ENCODE assay signal across 18 mouse cellular contexts in the genomic region with DNA sequence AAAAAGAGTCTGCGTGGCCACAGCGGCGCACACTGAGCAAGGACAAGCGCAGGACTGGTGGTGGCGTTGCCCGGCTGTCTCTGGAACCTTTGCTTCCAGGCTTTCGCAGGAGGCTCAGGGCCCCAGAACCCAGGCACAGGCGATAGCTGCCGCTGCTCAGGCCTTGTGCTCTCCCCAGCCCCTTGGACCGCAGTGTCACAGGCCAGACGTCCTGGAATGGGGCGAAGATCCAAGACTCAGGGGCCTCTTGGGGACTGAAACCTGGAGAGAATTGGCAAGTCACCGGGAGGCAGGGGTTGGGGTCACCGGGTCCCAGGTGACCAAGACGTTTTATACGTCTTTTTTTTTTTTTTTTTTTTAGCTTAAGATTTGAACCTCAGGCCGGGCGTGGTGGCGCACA. TPM values are rescaled to one million over a fixed set of nuclear protein-coding genes. Genes with fewer than 3 reads are reported as not detected.
DNase-seq lines count a peak whose midpoint lies in the region; ATAC-seq and TF ChIP-seq lines count a peak whose summit lies in the region.
"Had no signal": no experiment of that assay in that cellular context is flagged by ENCODE, and none has a peak within 500 bp of the region (broad histone marks: within the 10 kb centered on the region; RNA-seq: fewer than 3 reads in every experiment).

No protein-coding gene starts in this region.

- H3K4me3 ChIP-seq in heart, embryonic 10.5 days, result peak overlapping the region; percentile 36
- H3K4me3 ChIP-seq in heart, adult 2 months, result no peak overlapping the region
- H3K4me3 ChIP-seq in kidney, embryonic 16.5 days (ENCODE audit: low read length), result no peak overlapping the region
- peak overlapping the region; percentile 73 for H3K4me3 ChIP-seq in E14TG2a.4 (replicated peaks; ENCODE audit: low read length)

- WGBS in heart, embryonic 10.5 days, result 28% methylated on average over 19 of the region's 19 CpGs
- 57% methylated on average over 19 of the region's 19 CpGs for WGBS in heart, adult 2 months
- WGBS in kidney, embryonic 16.5 days, result 51% methylated on average over 19 of the region's 19 CpGs

- H3K9me3 ChIP-seq in heart, embryonic 10.5 days, result no peaks in the 10 kb centered on the region
- no peaks in the 10 kb centered on the region for H3K9me3 ChIP-seq in kidney, embryonic 16.5 days (ENCODE audit: low read length)
- no peaks in the 10 kb centered on the region for H3K9me3 ChIP-seq in E14TG2a.4 (ENCODE audit: low read length)
- H3K9me3 ChIP-seq: hindbrain, embryonic 12.5 days; intestine, embryonic 15.5 days; limb, embryonic 15.5 days; neural tube, embryonic 13.5 days had no signal

- intact Hi-C loops in heart, adult 2 months (cut with DNase I), result no loop called here

- peak overlapping the region; percentile 37; the same call in 1 of the 2 replicates for H3K27ac ChIP-seq in heart, embryonic 10.5 days
- H3K27ac ChIP-seq in heart, adult 2 months, result no peak overlapping the region
- no peak overlapping the region for H3K27ac ChIP-seq in kidney, embryonic 16.5 days (ENCODE audit: low read length)
- H3K27ac ChIP-seq: hindbrain, embryonic 12.5 days; intestine, embryonic 15.5 days; limb, embryonic 15.5 days; neural tube, embryonic 13.5 days had no signal

- no peak for TF ChIP-seq CTCF in heart, adult 2 months (IDR thresholded peaks at IDR 0.05)
- no peak for TF ChIP-seq CTCF in E14TG2a.4 (conservative IDR thresholded peaks at IDR 0.05; ENCODE audit: low read length)

- no peak for TF ChIP-seq EP300 in heart, adult 2 months (IDR thresholded peaks at IDR 0.05; ENCODE audit: insufficient read depth, low read depth, low read length)

- no peak overlapping the region for H3K9ac ChIP-seq in heart, adult 2 months (ENCODE audit: low read depth, low read length)
- no peak overlapping the region for H3K9ac ChIP-seq in kidney, embryonic 16.5 days (replicated peaks; ENCODE audit: low read length)
- H3K9ac ChIP-seq: hindbrain, embryonic 12.5 days; intestine, embryonic 15.5 days; limb, embryonic 15.5 days had no signal

- peaks cover 55% of the 10 kb centered on the region for H3K27me3 ChIP-seq in heart, embryonic 10.5 days (ENCODE audit: insufficient read depth, poor library complexity, severe bottlenecking)
- no peaks in the 10 kb centered on the region for H3K27me3 ChIP-seq in heart, adult 2 months (ENCODE audit: control insufficient read depth, insufficient read depth, low read length)
- peaks cover 21% of the 10 kb centered on the region for H3K27me3 ChIP-seq in kidney, embryonic 16.5 days (ENCODE audit: insufficient read depth, low read length)
- H3K27me3 ChIP-seq in E14TG2a.4 (ENCODE audit: insufficient read depth, low read length), result peaks cover 31% of the 10 kb centered on the region

- H3K79me2 ChIP-seq in heart, adult 2 months (replicated peaks; ENCODE audit: control insufficient read depth, insufficient read depth, low read length), result no peaks in the 10 kb centered on the region

- peaks cover 54% of the 10 kb centered on the region for H3K4me1 ChIP-seq in heart, embryonic 10.5 days
- no peaks in the 10 kb centered on the region for H3K4me1 ChIP-seq in heart, adult 2 months (ENCODE audit: control insufficient read depth, insufficient read depth, low read length)
- peaks cover 34% of the 10 kb centered on the region for H3K4me1 ChIP-seq in kidney, embryonic 16.5 days (ENCODE audit: insufficient read depth, low read length)
- H3K4me1 ChIP-seq in E14TG2a.4 (replicated peaks; ENCODE audit: low read depth, low read length), result peaks cover 96% of the 10 kb centered on the region

- TF ChIP-seq POLR2A in heart, adult 2 months (IDR thresholded peaks at IDR 0.05; ENCODE audit: insufficient read depth, low read depth, low read length), result no peak

- no peak for ATAC-seq in kidney, embryonic 16.5 days (ENCODE audit: low FRiP score, low TSS enrichment)
- ATAC-seq in cerebellum, adult (ENCODE audit: insufficient number of reproducible peaks, low FRiP score, low TSS enrichment), result no peak
- ATAC-seq: forebrain, embryonic 14.5 days had no signal

- H3K36me3 ChIP-seq in heart, embryonic 10.5 days, result peaks cover 34% of the 10 kb centered on the region
- no peaks in the 10 kb centered on the region for H3K36me3 ChIP-seq in heart, adult 2 months (ENCODE audit: control insufficient read depth, insufficient read depth, low read length)
- peaks cover 29% of the 10 kb centered on the region for H3K36me3 ChIP-seq in kidney, embryonic 16.5 days (ENCODE audit: insufficient read depth, low read length)
- peaks cover 34% of the 10 kb centered on the region for H3K36me3 ChIP-seq in E14TG2a.4 (ENCODE audit: insufficient read depth, low read length)

- no peak for DNase-seq in heart, embryonic 10.5 days (ENCODE audit: low spot score)
- no peak for DNase-seq in heart, adult 2 months
- no peak for DNase-seq in kidney, postnatal 36 days
- DNase-seq in ZHBTc4 (ENCODE audit: low read depth, low spot score), result peak; percentile 57
- no peak for DNase-seq in cerebellum, adult 9-10 months
- DNase-seq: cerebellum, adult 2 months; gastrocnemius, postnatal 36 days; lung, adult 2 months had no signal

- peak overlapping the region; percentile 63; the same call in 1 of the 2 replicates for H3K4me2 ChIP-seq in kidney, embryonic 16.5 days (replicated peaks; ENCODE audit: low read depth, low read length)

RNA-seq across cellular contexts. Expression of a gene that starts 1.0 kb away (rescaled TPM):
- polyA plus RNA-seq in heart, embryonic 10.5 days (2016; fragmentation: Nextera tagmentation; extraction: Ambion mirVana), result 0.60 and 0.74 TPM in 2 replicates
- under 1 TPM; 0.34 to 0.73 TPM for total RNA-seq in heart, adult 2 months (2021)
- polyA plus RNA-seq in heart, adult 2 months (2012; rRNA removed), result 0.91 and 2.2 TPM in 2 replicates
- 0.94 and 1.4 TPM in 2 replicates for polyA plus RNA-seq in kidney, embryonic 16.5 days (2015; fragmentation: Nextera tagmentation; extraction: Ambion mirVana)
- total RNA-seq: layer of hippocampus, postnatal 25 days had no signal
- polyA plus RNA-seq: forebrain, embryonic 14.5 days had no signal

RNA-seq across cellular contexts. Expression of a gene that starts 3.4 kb away (rescaled TPM):
- 4.8 and 6.4 TPM in 2 replicates for polyA plus RNA-seq in heart, embryonic 10.5 days (2016; fragmentation: Nextera tagmentation; extraction: Ambion mirVana)
- total RNA-seq in heart, adult 2 months (2021), result 1 to 10 TPM; 1.5 to 2.0 TPM
- 25.2 and 34.9 TPM in 2 replicates for polyA plus RNA-seq in heart, adult 2 months (2012; rRNA removed)
- 11.7 and 13.3 TPM in 2 replicates for polyA plus RNA-seq in kidney, embryonic 16.5 days (2015; fragmentation: Nextera tagmentation; extraction: Ambion mirVana)

RNA-seq across cellular contexts. Expression of a gene that starts 15.5 kb away (rescaled TPM):
- 7.7 and 9.8 TPM in 2 replicates for polyA plus RNA-seq in heart, embryonic 10.5 days (2016; fragmentation: Nextera tagmentation; extraction: Ambion mirVana)
- total RNA-seq in heart, adult 2 months (2021), result 1 to 10 TPM; 2.8 to 4.3 TPM
- 7.3 and 9.5 TPM in 2 replicates for polyA plus RNA-seq in heart, adult 2 months (2012; rRNA removed)
- polyA plus RNA-seq in kidney, embryonic 16.5 days (2015; fragmentation: Nextera tagmentation; extraction: Ambion mirVana), result 18.4 and 20.9 TPM in 2 replicates

RNA-seq across cellular contexts. Expression of a gene that starts 15.6 kb away (rescaled TPM):
- 23.3 and 23.7 TPM in 2 replicates for polyA plus RNA-seq in heart, embryonic 10.5 days (2016; fragmentation: Nextera tagmentation; extraction: Ambion mirVana)
- total RNA-seq in heart, adult 2 months (2021), result 10 to 100 TPM; 17.1 to 20.0 TPM
- polyA plus RNA-seq in heart, adult 2 months (2012; rRNA removed), result 24.8 and 29.1 TPM in 2 replicates
- polyA plus RNA-seq in kidney, embryonic 16.5 days (2015; fragmentation: Nextera tagmentation; extraction: Ambion mirVana), result 39.5 and 51.8 TPM in 2 replicates

RNA-seq across cellular contexts. Expression of a gene that starts 15.7 kb away (rescaled TPM):
- 0.28 and 0.31 TPM in 2 replicates for polyA plus RNA-seq in heart, embryonic 10.5 days (2016; fragmentation: Nextera tagmentation; extraction: Ambion mirVana)
- total RNA-seq in heart, adult 2 months (2021), result under 1 TPM; 0.13 to 0.34 TPM
- 0.29 and 0.35 TPM in 2 replicates for polyA plus RNA-seq in heart, adult 2 months (2012; rRNA removed)
- 0.09 and 0.13 TPM in 2 replicates for polyA plus RNA-seq in kidney, embryonic 16.5 days (2015; fragmentation: Nextera tagmentation; extraction: Ambion mirVana)
- total RNA-seq: gastrocnemius, postnatal 36 days had no signal
- polyA plus RNA-seq: kidney, embryonic 14.5 days had no signal

Comparison
In these comparisons a context has a peak if more than half of its experiments do, and no peak if none do; other contexts are left out.
1. H3K4me3 ChIP-seq: peak in heart, embryonic 10.5 days (single experiment) and E14TG2a.4 (single experiment); none in heart, adult 2 months (single experiment) and kidney, embryonic 16.5 days (single experiment).